Mouse (Mus musculus): ENCODE data around the gene Naip6. TPM values are rescaled to one million over a fixed set of nuclear protein-coding genes. Genes with fewer than 3 reads are reported as not detected.

The Naip6 gene
- 10 to 100 TPM; 75.1 to 77.6 TPM for total RNA-seq (2023)

DNA sequence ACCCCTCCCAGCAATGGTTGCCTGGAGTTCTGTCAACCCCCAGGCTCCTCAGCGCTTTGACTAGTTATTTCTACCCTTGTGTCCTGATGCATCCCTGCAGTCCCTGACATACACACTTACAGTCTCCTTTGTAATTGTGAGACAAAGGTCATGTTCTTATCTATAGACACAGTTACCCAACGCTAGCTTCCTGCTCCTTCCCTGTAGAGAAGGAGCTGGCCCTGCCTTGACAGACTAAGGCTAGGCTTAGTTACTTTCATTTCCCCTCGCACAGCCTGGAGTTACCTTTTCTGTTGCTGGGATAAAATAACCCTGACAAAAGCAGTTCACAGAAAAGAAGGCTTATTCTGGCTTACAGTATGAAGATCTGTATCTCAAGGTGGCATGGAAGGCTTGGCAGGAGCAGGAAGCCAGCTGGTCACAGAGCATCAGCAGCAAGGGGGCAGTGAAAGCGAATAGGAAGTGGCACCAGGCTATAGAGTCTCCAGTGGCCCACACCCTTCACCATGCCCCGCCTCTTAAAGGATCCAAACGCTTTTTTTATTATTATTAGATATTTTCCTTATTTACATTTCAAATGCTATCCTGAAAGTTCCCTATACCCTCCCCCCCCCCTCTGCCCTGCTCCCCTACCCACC is at the start of gene Naip6:
Gene Naip6 (minus strand): TSS at position 419 of the 638 bp plus-strand sequence.

DNA sequence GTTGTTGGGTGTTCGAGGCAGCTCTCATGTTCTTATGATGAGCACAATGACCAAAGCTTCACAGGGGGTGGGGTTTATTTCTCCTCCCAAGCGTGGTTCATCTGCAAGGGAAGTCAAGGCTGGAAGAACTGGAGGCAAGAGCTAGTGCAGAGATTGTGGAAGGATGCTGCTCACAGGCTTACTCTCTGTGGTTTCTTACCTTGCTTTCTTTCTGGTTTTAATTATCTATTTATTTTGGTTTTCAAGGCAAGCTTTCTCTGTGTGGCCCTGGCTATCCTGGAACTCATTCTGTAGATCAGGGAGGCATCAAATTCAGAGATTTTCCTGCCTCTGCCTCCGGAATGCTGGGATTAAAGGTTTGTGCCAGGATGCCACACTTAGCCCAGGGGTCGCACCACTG is 71.3 kb downstream of the Naip6 start, which contains the start of gene Naip5:
Gene Naip5 (minus strand): TSS at position 101 of the 400 bp plus-strand sequence.

Other genes with a start within 250 kb of the Naip6 start
- 10 to 100 TPM; 61.0 to 61.3 TPM for gene Bdp1, start 213.6 kb downstream of the Naip6 start, total RNA-seq (2023)
- 1 to 10 TPM; 2.7 to 2.9 TPM for gene Serf1, start 209.7 kb downstream of the Naip6 start, total RNA-seq (2023)
- gene Smn1, start 192.8 kb downstream of the Naip6 start, total RNA-seq (2023) = 10 to 100 TPM; 37.8 to 42.5 TPM
- 10 to 100 TPM; 95.6 to 98.5 TPM for gene Naip2, start 115.6 kb downstream of the Naip6 start, total RNA-seq (2023)
- 10 to 100 TPM; 92.5 to 92.7 TPM for gene Naip5, start 71.4 kb downstream of the Naip6 start, total RNA-seq (2023)
- 1 to 10 TPM; 5.4 TPM for gene Naip1, start 135.2 kb upstream of the Naip6 start, total RNA-seq (2023)
- 10 to 100 TPM; 32.0 to 41.2 TPM for gene Gtf2h2, start 174.9 kb upstream of the Naip6 start, total RNA-seq (2023)
- under 1 TPM; 0.39 to 0.91 TPM for gene Ocln, start 235.0 kb upstream of the Naip6 start, total RNA-seq (2023)